Mouse (Mus musculus) embryonic stem cell, embryonic (primary cell): ENCODE results near the gene Xylt1.

ENCODE experiments used
- CTCF ChIA-PET, 4 experiments: fragments of 300-600 bp in 2 of 4; fragments of 350-600 bp in 2 of 4; sonication (Branson Sonifier 250); formaldehyde crosslinking; loops; one replicate each; lab custom pipeline; 2022; ENCODE audit warnings: inconsistent platforms in 2 of 4; lab: Charles Lee
- POLR2A ChIA-PET, 4 experiments: fragments of 300-600 bp in 2 of 4; fragments of 350-600 bp in 2 of 4; sonication (Branson Sonifier 250); formaldehyde crosslinking; loops; one replicate each; lab custom pipeline; 2022; ENCODE audit warnings: antibody characterized with exemption in 4 of 4, inconsistent platforms in 1 of 4; lab: Charles Lee

Xylt1 gene

GRCm38 (mm10) chr7:117486425-117487172 lies 105.8 kb downstream of the Xylt1 start:
- CTCF ChIA-PET = interaction anchor here in 1 of 4 experiments (0.7 kb wide), 1 partner anchor 27 kb away, joined by 4 read pairs; no protein-coding TSS in a partner anchor
- POLR2A ChIA-PET = no interaction called here

DNA sequence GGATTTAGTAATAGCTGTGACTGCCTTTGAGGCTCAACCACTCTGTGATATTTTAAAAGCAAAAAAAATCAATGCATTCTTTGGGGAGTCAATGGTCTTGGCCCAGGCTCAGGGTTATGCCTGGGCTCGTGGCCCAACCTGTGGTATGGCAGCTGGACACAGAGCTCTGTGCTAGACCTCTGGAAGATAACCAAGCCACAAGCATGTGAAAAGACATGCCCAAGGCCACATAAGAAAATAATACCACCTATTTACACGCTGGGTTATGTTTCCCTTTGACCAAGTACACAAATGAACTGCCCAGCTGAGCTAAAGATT lies 106.4 kb downstream of the Xylt1 start:
- POLR2A ChIA-PET = no interaction called here
- CTCF ChIA-PET = no interaction called here

- ChIA-PET CTCF (no interaction called here), POLR2A (interaction anchor here in 1 of 4 experiments (0.6 kb wide), 1 partner anchor 429 kb away, joined by 4 read pairs; no protein-coding TSS in a partner anchor)
Measured at GRCm38 (mm10) chr7:117489973-117490372, 109.2 kb downstream of the Xylt1 start.

DNA sequence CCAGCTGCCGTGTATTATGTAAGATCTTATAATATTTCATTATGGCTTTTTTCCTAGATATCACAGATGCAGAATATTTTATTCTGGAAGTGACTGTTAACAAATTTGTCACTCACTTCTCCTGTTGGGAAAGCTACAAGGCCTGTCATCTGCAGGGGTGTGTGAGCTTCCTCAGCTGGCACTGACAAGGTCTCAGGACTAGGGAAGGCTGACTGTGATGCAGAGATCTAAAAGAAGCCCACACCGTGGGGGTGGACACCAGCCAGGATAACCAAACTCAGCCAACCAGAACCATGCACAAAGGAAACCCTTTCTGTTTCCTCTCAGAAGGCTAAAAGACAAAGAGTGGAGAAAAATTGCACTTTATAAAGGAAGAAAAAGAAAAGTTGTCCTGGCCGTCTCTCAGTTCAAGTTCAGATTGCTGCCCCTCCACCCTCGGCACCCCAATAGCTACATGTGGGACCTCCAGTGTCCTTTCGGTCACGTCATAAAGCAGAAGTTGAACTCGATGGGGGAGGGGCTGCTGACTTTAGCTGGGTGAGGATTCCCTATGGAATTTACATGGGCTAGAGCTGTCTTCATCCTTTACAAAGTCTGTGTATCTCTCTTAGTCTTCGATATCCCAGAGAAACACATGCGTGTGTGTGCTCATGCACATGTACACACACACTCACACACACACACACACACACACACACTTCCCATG lies 109.9 kb downstream of the Xylt1 start:
- ChIA-PET POLR2A (no interaction called here), CTCF (no interaction called here)

- CTCF ChIA-PET = no interaction called here
- POLR2A ChIA-PET = interaction anchor here in 1 of 4 experiments (0.6 kb wide), 1 partner anchor 11 kb away, joined by 3 read pairs; no protein-coding TSS in a partner anchor
Measured at GRCm38 (mm10) chr7:117491495-117491894, 110.7 kb downstream of the Xylt1 start.

GRCm38 (mm10) chr7:117494210-117494609 lies 113.4 kb downstream of the Xylt1 start:
- ChIA-PET POLR2A (no interaction called here), CTCF (no interaction called here)

- ChIA-PET CTCF (no interaction called here), POLR2A (no interaction called here)
Measured at GRCm38 (mm10) chr7:117494618-117495310, 114.0 kb downstream of the Xylt1 start.

DNA sequence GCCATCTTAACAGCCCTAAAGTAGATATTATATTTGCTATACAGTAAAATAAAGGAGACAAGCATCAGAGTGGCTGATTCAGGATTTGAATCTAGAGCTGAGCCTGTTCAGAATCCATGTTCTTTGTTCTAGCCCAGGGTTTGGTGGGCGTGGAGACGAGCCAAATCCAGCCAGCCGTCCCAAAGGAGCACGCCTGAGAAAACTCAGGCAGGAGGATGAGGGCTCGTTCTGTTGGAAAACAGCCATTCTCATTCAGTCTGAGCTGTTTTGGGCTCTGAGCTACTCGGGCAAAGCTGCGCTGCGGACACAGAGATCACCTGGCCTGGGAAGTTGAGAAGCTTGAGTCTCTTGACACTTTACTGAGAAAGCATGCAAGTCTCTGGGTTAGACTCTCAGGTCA lies 115.0 kb downstream of the Xylt1 start:
- POLR2A ChIA-PET = no interaction called here
- CTCF ChIA-PET = no interaction called here

DNA sequence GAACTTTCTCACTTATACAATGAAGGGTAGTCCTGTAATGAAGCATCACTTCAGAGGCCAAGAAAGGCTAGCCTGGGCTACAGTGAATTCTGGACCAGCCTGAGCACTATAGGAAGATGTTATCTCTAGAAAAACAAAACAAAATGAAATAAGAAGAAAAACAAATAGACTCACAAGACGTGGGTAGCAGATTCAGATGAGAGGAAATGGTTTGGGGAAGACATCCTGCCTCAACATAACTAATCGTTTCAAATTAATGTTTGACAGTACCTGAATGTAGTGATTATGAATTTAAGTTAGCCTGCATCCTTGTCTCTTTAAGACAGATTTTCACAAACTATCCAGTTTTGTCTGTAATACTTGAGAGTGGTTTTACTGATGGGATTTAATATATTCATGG lies 117.4 kb downstream of the Xylt1 start:
- CTCF ChIA-PET = no interaction called here
- POLR2A ChIA-PET = no interaction called here

DNA sequence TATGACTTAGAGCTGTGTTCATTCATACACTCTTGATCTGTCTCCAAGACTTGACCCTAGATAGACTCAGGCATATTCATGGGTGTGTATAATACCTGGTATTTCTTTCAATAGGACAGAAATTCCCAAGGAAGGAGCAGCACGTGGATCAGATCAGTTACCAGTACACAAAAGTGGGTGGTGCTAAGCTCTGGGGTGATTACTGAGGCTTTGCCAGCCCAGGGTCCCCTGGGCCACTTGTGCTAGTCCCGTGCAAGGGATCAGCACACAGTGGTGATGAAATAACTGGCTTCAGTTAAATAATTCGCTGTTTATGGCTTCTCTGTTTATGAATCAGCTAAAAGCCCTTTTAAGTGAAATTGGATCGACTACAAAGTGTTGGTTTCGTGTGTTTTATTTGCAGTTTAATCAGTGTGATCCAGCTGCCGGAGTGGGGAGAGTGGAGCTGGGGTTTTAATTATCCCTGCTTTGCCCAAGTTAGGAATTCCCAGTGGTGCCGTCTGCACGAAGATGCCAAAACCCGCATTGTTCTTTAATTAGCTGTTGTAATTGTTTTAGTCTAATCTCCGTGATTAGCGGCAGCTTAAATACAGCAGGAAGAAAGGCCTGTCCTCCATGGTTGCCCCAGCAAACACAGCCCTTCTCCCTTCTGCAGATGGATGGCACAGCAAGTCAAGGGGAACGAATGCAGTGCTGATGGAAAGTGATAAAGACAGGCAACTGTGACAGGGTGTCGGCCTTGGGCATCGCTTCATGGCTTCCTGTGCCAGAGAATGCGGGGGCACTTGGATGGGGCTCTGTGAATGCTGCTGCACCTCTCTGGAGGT lies 120.8 kb downstream of the Xylt1 start:
- ChIA-PET CTCF (no interaction called here), POLR2A (interaction anchor here in 1 of 4 experiments (0.6 kb wide), 1 partner anchor 10 kb away, joined by 3 read pairs; no protein-coding TSS in a partner anchor)

GRCm38 (mm10) chr7:117502415-117502814 lies 121.6 kb downstream of the Xylt1 start:
- POLR2A ChIA-PET = interaction anchor here in 1 of 4 experiments (0.6 kb wide), 1 partner anchor 11 kb away, joined by 3 read pairs; no protein-coding TSS in a partner anchor
- CTCF ChIA-PET = no interaction called here

- CTCF ChIA-PET = interaction anchor here in 1 of 4 experiments (0.6 kb wide), 1 partner anchor 39 kb away, joined by 3 read pairs; no protein-coding TSS in a partner anchor
- POLR2A ChIA-PET = no interaction called here
Measured at GRCm38 (mm10) chr7:117503714-117504113, 122.9 kb downstream of the Xylt1 start.

DNA sequence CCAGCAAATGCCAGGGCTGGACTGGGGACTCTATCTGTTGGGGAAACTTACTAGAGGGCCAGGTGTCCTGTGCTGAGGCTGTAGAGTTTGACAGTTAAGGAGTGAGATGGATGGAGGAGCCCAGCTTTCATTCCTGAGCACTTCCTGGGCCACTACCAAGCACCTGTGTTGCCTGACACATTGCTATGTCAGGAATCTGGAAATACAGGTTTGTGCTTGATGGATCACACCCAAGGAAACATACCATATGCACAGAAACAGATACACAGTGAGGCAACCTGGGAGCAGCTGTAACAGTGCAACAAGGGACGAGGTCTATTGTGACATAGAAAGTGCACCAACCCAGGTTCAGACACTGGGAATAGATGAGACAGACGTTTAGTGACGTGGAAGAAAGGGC lies 125.0 kb downstream of the Xylt1 start:
- ChIA-PET POLR2A (no interaction called here), CTCF (interaction anchor here in 1 of 4 experiments (0.7 kb wide), 1 partner anchor 17 kb away, joined by 5 read pairs; no protein-coding TSS in a partner anchor)

- POLR2A ChIA-PET = no interaction called here
- CTCF ChIA-PET = interaction anchor here in 1 of 4 experiments (0.6 kb wide), 1 partner anchor 36 kb away, joined by 3 read pairs; no protein-coding TSS in a partner anchor
Measured at GRCm38 (mm10) chr7:117507351-117507750, 126.6 kb downstream of the Xylt1 start.

GRCm38 (mm10) chr7:117508090-117508489 lies 127.3 kb downstream of the Xylt1 start:
- CTCF ChIA-PET = interaction anchor here in 1 of 4 experiments (0.6 kb wide), 1 partner anchor 37 kb away, joined by 3 read pairs; no protein-coding TSS in a partner anchor
- POLR2A ChIA-PET = no interaction called here

DNA sequence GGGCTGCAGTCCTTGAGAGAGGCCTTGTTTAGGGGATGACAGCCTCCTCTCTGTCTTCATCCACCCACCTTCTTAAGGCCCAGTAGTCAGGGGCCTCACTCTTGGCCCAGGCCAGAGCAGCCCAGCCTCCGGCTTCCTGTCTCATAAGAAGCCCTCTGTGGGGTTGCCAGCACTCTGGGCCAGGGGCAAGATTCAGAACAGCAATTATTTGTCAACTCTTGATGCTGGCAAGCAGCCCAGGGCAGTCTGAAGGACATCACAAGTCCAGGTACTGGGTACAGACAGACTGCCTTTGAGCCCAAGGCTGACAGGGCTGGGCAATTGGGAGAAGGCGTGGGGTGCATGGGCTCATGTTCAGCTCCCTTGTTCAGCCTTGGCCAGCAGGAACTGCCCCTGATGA lies 129.3 kb downstream of the Xylt1 start:
- POLR2A ChIA-PET = no interaction called here
- CTCF ChIA-PET = no interaction called here

DNA sequence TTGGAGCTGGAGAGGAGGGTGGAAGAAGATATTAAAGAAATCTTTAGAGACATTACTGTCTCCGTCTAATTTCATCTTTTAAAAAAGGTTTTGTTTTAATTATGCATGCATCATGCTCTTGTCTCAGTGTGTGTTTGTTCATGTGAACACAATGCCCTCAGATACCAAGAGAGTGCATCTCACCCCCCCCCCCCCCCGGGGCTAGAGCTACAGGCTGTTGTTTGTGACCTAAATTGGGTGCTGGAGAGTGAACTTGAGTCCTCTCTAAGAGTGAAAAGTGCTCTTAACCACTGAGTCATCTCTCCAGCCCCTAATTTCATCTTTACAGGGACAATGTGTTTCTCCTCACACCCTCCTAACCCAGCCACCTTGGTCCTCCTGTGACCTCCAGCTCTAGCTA lies 131.5 kb downstream of the Xylt1 start:
- ChIA-PET POLR2A (interaction anchor here in 1 of 4 experiments (0.8 kb wide), 1 partner anchor 585 kb away, joined by 4 read pairs; no protein-coding TSS in a partner anchor), CTCF (interaction anchor here in 2 of 4 experiments (0.7 to 0.8 kb wide), 2 partner anchors 129 to 811 kb away, joined by 3 to 7 read pairs; no protein-coding TSS in a partner anchor)

GRCm38 (mm10) chr7:117515794-117516193 lies 135.0 kb downstream of the Xylt1 start:
- ChIA-PET CTCF (no interaction called here), POLR2A (interaction anchor here in 1 of 4 experiments (0.7 kb wide), 1 partner anchor 186 kb away, joined by 3 read pairs; no protein-coding TSS in a partner anchor)
